Mouse (Mus musculus) CD4-positive helper T cell, adult 2 months (primary cell): Measurements from ENCODE around the gene Ankrd10.
"Not testable (repeated sequence)": the region's sequence is repeated elsewhere in the genome, so short reads cannot be mapped to it uniquely, and the experiment has no call there.

Experiments used
- DNase-seq: peaks from one replicate; pipeline ENCODE4 v3.0.0-alpha.2; 2012; ENCODE audit warnings: low read depth, missing footprints, low spot score

Ankrd10 gene

GRCm38 (mm10) chr8:11614126-11614835 is 21.3 kb downstream of the Ankrd10 start:
- no peak for DNase-seq

- no peak for DNase-seq
Observed at GRCm38 (mm10) chr8:11608848-11609247, 26.7 kb downstream of the Ankrd10 start.

DNA sequence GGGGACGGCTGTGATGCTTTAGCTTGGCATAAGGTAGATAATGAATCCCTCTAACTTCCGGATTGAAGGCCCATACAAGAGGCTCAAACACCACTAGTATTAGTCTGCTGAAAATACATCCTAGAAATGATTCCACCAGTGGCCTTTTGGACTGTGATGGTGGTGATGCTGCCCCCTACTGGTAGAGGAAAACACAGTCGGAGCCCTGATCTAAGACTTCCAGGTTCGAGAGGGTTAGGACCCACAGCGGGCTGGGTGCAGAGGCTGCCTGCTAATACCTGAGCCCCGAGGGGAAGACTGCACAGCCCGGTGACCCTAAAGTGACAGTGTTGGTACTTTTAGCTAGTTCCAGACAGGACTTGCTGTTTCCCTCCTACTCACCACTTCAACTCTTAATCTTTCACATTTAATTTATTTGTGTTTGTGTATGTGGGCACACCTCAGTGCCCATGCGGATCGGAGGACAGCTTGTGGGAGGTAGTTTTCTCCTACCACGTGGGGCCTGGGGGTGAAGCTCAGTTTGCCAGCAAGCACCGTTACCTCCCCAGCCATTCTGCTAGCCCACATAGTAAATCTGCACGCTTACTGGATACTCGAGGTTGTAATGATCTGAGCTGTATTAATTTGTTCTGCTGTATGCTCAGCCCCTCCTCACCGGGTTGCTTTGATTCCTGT is 33.4 kb downstream of the Ankrd10 start:
- DNase-seq = peak; percentile 70

- DNase-seq = no peak
Observed at GRCm38 (mm10) chr8:11600301-11600951, 35.1 kb downstream of the Ankrd10 start.

DNA sequence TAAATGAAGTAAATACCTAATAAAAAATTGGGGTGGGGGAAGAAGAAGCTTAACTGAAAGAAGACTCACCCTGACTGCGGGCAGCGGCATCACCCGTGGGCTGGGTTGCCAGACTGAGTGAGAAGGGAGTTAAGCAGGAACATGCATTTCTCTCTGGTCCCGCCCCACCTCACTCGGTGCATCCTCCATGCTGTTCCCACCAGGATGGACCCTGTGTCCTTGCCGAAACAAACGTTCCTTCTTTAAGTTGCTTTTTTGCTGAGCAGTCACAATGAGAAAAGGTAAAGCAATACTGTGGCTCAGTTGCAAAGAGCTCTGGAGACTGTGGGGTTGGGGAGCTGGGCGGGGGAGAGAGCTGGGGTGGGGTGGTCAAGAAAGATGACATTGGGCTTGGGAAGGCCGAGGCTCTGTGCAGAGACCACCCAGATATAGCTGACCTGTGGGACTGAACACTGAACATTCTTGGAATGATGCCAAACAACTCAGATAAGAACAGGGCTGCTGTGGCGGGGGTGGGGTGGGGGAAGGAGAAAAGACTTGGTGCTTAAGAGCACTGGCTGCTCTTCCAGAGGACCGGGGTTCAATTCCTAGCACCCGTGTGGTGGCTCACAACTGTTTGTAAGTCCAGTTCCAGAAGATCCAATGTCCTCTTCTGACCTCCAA is 42.2 kb downstream of the Ankrd10 start:
- no peak for DNase-seq

- DNase-seq = no peak
Observed at GRCm38 (mm10) chr8:11592296-11592695, 43.3 kb downstream of the Ankrd10 start.

DNA sequence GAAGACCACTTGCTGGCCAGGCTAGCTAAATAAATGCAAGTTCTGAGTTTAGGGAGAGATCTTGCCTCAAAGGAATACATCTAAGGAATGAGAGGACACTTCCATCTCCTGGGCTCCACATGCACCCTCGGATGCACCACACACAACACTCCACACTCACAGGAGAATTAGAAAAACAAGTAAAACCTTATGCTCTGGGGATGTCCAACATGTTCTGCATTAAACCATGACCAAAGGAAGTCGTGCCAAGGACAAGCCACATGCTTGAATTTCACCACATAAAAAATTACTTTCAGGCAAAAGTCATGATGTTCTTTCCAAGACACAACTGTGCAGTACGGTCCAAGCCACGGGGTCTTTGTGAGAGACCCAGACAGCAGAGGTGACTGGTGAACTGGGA is 43.7 kb downstream of the Ankrd10 start:
- DNase-seq = no peak

DNA sequence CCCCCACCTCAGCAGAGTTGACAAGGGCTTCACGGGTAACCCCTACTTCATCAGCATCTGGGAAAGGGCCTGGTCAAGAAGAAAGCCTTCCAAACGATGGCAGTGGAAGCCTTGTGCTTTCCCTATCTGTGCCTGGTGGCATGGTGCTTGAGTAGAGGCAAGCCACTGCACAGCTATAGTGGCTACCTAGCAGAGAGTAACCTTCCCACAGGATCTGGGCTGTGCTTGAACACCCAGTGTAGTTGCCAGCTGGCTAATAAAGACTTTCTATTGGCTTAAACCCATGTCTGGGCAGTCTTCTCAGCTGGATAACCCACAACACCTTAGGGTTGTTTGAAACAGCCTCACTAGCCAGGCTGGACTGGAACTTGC is 49.2 kb downstream of the Ankrd10 start:
- no peak for DNase-seq

DNA sequence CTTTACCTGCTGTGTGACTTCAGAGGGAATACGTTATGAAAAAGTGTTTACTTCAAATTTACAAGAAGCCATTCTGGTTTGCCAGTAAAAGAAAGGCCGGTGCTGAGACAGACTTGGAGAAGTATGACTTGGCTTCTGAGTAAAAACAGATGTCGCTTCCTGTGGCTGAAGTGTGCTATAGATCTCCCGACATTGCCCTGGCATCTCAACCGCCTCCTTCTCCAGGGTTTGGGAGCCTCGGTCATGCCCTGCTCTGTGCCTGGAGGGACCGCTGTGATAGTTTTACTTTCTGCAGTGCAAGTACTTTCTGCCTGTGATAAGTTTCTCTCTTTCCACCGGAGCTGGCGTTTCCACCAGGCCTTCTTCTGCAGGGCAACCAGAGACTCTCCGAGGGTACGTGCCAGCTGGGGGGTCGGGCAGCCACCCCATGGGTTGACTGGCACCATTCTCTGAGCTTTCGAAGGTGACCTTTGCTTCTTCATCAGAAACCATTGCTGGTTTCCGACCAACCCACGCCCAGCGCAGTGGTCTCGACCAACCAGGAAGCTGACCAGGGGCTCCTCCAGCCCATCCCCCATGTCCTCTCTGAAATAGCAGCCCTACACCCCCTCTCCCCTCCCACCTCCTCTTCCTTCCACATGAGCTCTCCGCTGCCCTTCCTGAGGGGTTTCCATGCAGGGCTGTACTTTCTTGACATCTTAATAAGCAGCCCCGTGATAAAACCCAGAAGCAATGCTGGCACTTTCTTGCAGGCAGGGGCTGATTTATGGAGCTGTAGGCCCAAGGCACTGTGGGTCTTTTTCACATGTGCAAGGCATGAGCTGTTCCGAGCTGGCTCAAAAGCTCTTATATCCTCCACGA is 49.8 kb downstream of the Ankrd10 start:
- DNase-seq = no peak

DNA sequence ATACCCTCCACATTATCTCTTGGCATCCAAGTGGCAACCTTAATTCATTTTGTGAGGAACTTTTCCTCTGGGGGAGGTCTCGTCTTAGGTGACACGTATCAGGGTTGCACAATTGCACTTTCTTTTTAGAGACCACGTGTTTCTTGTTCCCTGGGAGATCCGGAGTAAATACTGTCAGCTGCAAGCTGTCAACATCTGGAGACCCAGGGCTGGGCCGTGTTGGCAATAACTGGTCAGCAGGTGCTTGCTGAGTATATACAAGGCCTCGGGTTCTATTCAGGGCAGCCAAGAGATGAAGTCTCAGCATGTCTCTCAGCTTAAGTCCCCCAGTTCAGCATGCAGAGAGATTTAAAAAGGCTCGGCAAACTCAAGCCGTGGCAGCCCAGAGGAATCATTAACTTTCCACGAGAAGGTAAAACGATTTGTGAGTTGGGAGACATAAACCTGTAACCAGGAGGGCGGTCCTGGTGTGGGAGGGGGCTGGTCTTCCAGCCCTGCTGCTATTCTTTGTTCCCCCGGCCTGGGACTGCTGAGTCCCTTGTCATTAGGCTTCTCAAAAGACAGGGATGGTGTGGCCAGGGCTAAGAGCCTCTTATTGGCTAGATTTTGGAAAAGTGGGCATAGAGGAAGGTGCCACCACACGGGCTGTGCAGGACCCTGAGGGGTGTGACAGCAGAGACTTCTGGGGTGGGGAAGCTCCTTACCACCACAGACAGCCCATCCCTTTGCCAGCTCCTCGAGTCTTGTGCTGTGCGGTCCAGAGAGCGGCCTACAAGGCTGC is 59.8 kb downstream of the Ankrd10 start:
- DNase-seq = no peak

- no peak for DNase-seq
Observed at GRCm38 (mm10) chr8:11574911-11575603, 60.5 kb downstream of the Ankrd10 start.

DNA sequence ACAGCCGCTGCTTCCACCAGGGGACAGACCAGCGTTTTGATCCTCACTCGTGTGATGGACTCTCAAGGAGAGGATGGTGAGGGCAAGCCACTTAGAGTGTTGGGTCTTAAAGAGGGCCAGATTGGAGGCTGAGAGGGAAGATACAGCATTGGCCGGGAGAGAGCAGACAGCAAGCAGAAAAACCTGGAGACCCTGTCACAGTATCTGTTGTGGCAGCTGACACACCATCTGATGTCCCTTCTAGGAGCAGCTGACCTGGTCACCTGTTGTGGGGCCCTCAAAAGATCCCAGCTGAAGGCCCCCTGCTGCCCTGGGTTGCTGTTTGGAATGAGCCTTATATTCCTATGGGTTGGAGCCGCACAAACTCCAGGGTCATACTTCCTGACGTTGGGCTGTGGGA is 63.1 kb downstream of the Ankrd10 start:
- DNase-seq = no peak

GRCm38 (mm10) chr8:11571950-11572349 is 63.6 kb downstream of the Ankrd10 start:
- DNase-seq = no peak

DNA sequence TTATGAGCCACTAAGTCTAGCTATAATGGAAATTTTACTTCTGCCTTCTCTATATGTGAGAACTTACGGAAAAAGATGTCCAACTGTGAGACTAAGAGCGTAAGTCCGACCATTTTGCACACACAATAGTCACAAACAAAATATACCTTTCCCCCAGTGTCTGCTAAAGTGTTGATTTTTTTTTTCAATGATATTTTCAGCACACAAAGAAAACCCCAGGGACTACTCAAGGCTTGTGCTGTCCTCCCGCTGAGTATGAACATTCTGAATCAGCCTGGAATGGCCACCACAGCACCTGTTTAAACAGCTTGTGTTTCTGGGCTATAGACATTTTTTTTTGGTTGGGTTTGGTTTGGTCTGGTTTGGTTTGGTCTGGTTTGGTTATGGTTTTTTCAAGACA is 64.8 kb downstream of the Ankrd10 start:
- no peak for DNase-seq

- DNase-seq = no peak
Observed at GRCm38 (mm10) chr8:11569260-11570097, 66.1 kb downstream of the Ankrd10 start.

DNA sequence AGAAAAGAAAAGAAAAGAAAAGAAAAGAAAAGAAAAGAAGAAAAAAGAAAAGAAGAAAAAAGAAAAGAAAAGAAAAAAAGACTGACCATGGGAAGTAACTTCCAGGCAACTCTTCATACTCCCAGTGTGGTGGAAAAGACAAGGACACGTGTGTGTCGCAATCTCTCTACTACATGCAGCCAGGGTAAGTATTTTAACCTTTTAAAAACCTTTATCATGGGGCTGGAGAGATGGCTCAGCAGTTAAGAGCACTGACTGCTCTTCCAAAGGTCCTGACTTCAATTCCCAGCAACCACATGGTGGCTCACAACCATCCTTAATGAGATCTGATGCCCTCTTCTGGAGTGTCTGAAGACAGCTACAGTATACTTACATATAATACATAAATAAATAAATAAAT is 67.4 kb downstream of the Ankrd10 start:
- DNase-seq = not testable (repeated sequence)

DNA sequence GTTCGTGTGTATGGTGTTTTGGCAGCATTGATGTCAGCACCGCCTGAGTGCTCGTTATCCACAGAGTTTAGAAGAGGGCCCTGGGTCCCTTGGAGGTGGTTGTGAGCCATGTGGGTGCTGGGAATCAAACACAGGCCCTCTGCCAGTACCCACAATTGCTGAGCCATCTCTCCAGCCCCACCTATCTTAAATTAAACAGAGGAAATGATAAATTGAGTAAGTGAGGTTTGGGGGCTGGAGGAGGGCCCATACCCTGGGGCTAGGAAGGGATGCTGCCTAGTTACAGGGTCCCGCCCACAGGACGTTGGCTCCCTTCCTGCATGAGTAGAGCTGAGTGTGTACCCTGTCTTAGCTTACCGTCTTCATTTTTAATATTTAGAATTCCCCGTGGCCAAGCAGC is 70.8 kb downstream of the Ankrd10 start:
- no peak for DNase-seq

DNA sequence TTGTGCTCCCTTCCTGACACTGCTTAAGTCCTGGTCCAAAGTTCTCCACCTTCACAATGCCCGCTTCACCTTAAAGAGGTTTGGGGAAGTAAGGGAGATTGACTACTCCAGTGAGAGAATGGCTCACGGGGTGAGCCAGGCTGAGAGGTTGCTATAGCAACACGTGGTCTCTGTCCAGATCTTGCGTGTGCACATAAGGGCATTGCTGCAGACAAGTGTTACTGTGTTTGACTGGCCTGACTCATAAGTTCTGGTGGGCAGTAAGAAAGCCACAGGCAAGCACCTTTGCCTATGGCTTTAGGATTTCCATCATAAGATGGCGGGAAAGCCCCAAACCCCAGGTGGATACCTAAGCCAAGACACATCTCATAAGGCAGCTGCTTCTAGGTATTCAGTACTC is 71.3 kb downstream of the Ankrd10 start:
- DNase-seq = no peak
